Mouse (Mus musculus) brain, embryonic 14.5 days (tissue): ENCODE data around the gene Gad1.

Source experiments
- CTCF ChIP-seq: fragments of 200-500 bp; IDR thresholded peaks from 2 replicates; pipeline ENCODE4 v1.5.1; 2012; ENCODE audit warnings: inconsistent platforms, mild to moderate bottlenecking, moderate library complexity, borderline replicate concordance; ENCODE audit not compliant: insufficient read depth, insufficient read length; ENCODE audit errors: extremely low read depth
- POLR2A ChIP-seq: fragments of 200-500 bp; IDR thresholded peaks from 2 replicates; pipeline ENCODE4 v1.6.1; 2012; ENCODE audit warnings: mild to moderate bottlenecking, inconsistent platforms, borderline replicate concordance; ENCODE audit not compliant: poor library complexity, insufficient read depth, insufficient read length, severe bottlenecking; ENCODE audit errors: extremely low read depth

GRCm38 (mm10) chr2:70563721-70564645, 11.1 kb downstream of the Gad1 start:
- no peak for TF ChIP-seq CTCF
- TF ChIP-seq POLR2A = no peak
